Mouse (Mus musculus) erythroblast, embryonic 14.5 days (primary cell): ENCODE measurements around the gene Nek11.

Experiments used
- GATA1 ChIP-seq: IDR thresholded peaks from 2 replicates; pipeline ENCODE4 v1.6.1; 2012; ENCODE audit warnings: low read length, inconsistent platforms, mixed read lengths
- TAL1 ChIP-seq: IDR thresholded peaks from 3 replicates; pipeline ENCODE4 v1.6.1; 2012; ENCODE audit warnings: low read length, inconsistent platforms, mixed read lengths

DNA sequence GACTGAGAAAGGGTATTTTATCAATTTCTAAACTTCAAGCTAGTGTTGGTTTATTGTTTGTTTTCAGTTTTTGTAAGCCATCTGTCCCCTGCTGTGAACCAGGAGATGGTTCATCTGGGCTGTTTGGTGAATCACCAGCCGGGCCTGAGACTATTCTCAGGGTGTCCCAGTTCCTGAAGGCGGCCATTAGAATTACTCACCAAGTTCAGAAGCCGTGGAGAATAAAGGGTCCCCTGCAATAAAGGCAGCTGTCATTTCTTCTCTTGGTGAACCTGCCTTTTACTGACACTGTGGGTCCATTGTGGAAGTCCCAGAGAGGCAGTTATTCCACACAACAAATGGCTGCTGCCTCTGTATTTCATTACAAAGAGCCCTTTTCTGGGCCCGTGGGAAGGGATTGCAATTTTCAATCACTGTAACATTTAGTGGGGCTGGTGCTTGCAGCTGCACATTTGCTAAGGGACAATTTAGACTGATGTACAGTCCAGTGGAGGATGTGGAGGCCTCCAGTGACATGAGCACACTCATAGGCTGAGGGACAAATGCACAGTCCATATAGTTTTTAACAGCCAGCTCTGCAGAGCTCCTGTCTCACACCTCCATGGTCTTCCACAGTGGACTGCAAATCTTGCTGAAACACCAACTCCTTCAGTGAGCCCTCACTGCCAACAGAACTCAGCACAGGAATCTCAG lies 142.8 kb downstream of the Nek11 start:
- TF ChIP-seq TAL1: no peak
- TF ChIP-seq GATA1: no peak
